Mouse (Mus musculus) myocyte (in vitro differentiated cells): Measurements from ENCODE around the gene Ruvbl2.

ENCODE experiments used
- POLR2A ChIP-seq: IDR thresholded peaks from one replicate; pipeline ENCODE4 v1.6.1; 2011; ENCODE audit warnings: low read depth, mild to moderate bottlenecking, control low read depth, moderate library complexity; ENCODE audit not compliant: insufficient read length
- POLR2AphosphoS2 ChIP-seq: IDR thresholded peaks from one replicate; pipeline ENCODE4 v1.6.1; 2011; ENCODE audit warnings: low read depth, control low read depth; ENCODE audit not compliant: insufficient read length
- SRF ChIP-seq: IDR thresholded peaks from one replicate; pipeline ENCODE4 v1.6.1; 2011; ENCODE audit warnings: low read depth; ENCODE audit not compliant: control insufficient read depth, insufficient read length
- TCF3 ChIP-seq: IDR thresholded peaks from one replicate; pipeline ENCODE4 v1.6.1; 2011; ENCODE audit warnings: low read depth, control low read depth; ENCODE audit not compliant: insufficient read length
- USF1 ChIP-seq: IDR thresholded peaks from one replicate; pipeline ENCODE4 v1.6.1; 2011; ENCODE audit warnings: low read depth, mild to moderate bottlenecking, control low read depth, moderate library complexity

DNA sequence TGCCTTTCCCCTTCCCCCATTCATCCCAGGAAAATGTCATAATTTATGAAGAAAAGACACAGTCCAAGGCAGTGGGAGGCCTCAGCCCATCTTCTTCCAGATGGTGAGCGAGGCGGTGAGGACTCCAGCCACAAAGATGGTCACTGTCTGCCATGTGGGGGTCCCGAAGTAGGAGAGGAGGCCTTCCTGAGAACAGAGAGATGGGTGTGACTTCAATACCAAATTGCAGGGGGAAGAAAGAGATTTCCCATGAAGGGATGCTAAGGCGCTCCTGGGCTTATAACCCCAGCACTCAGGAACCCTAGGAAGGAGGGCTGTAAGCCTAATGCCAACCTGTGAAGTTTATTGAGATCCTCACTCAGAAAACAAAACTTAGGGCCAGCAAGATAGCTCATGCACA is 23.9 kb upstream of the Ruvbl2 start:
- no peak for TF ChIP-seq POLR2AphosphoS2
- no peak for TF ChIP-seq POLR2A
- no peak for TF ChIP-seq TCF3
- TF ChIP-seq USF1 = no peak
- TF ChIP-seq SRF = no peak
